Mouse (Mus musculus): ENCODE data around the gene Scoc. TPM values are rescaled to one million over a fixed set of nuclear protein-coding genes. Genes with fewer than 3 reads are reported as not detected.
A peak's percentile ranks its signal among the peaks of the same experiment; 100 is the strongest.
"Not testable (repeated sequence)": the region's sequence is repeated elsewhere in the genome, so short reads cannot be mapped to it uniquely, and the experiment has no call there.

The Scoc gene
- total and polyA plus RNA-seq, 3 experiments = 14.0 to 52.3 (median 52.3) TPM

DNA sequence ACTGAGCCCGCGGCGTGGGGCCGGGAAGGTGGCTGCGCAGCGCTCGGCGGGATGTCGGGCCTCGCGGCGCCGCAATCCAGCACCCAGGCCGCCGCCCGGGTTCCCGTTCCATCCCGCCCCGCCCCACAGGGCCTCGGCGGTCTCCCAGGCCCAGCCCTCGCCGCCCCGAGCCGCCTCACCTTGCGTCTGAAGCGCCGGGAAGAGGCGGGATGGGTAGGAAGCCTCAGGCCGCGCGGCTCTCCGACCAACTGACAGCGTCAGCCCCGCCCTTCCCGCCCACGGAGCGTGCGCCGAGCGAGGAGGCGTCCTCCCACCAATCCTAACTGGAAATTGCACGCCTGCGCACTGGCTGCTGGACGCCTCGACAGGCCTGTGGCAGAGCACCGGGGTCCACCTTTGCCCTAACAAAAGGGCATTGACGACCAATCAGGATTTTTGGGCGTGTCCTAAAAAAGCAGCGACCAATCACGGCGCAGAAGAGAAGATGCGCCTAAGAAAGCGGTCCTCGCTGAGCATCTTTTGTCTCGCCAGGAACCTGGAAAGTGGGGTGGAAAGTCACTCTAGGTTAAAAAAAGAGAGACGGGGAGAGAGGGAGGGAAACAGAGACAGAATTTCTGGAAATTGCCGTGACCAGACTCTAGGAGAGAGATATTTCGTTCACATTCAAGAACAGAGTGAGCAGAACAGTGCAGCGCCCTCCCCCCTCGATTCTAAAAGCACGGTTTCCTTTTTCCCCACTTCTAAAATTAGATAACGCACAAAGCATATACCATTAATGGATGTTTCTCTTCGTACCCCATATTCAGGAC lies 15.7 kb downstream of the Scoc start:
- no peaks in the 10 kb centered on the region; the same call in 1 of the 2 replicates for H3K36me3 ChIP-seq (ENCODE audit: control insufficient read depth, insufficient read depth, low read length)
- no peaks in the 10 kb centered on the region for H3K27me3 ChIP-seq (ENCODE audit: control insufficient read depth, insufficient read depth, low read length)
- WGBS = under 1% methylated on average over 64 of the region's 64 CpGs
- H3K4me3 ChIP-seq = peak overlapping the region; percentile 84
- DNase-seq = peak; percentile 96 to 98
- H3K79me2 ChIP-seq (replicated peaks; ENCODE audit: control insufficient read depth, insufficient read depth, low read length) = no peaks in the 10 kb centered on the region; the same call in 1 of the 2 replicates
- peak overlapping the region; percentile 75 for H3K27ac ChIP-seq
- TF ChIP-seq CTCF (IDR thresholded peaks at IDR 0.05) (no peak), POLR2A (IDR thresholded peaks at IDR 0.05; ENCODE audit: insufficient read depth, low read depth, low read length) (peak; percentile 68)
- H3K4me1 ChIP-seq (ENCODE audit: control insufficient read depth, insufficient read depth, low read length) = no peaks in the 10 kb centered on the region
- intact Hi-C loops (cut with DNase I) = loop anchor here (2.0 to 10.0 kb wide), 2 partner anchors 110 to 162 kb away; partner anchors contain the start of genes Dnajb1, Elmod2 and Tecr
- H3K9ac ChIP-seq (ENCODE audit: low read depth, low read length) = peak overlapping the region; percentile 87

- H3K27me3 ChIP-seq (ENCODE audit: control insufficient read depth, insufficient read depth, low read length) = no peaks in the 10 kb centered on the region
- 1% methylated on average over 29 of the region's 29 CpGs for WGBS
- H3K4me1 ChIP-seq (ENCODE audit: control insufficient read depth, insufficient read depth, low read length) = no peaks in the 10 kb centered on the region
- H3K9ac ChIP-seq (ENCODE audit: low read depth, low read length) = peak overlapping the region; percentile 87
- peak overlapping the region; percentile 84 for H3K4me3 ChIP-seq
- no peak for DNase-seq
- no peaks in the 10 kb centered on the region; the same call in 1 of the 2 replicates for H3K36me3 ChIP-seq (ENCODE audit: control insufficient read depth, insufficient read depth, low read length)
- TF ChIP-seq EP300 (IDR thresholded peaks at IDR 0.05; ENCODE audit: insufficient read depth, low read depth, low read length) (no peak), CTCF (IDR thresholded peaks at IDR 0.05) (no peak), POLR2A (IDR thresholded peaks at IDR 0.05; ENCODE audit: insufficient read depth, low read depth, low read length) (no peak)
- peak overlapping the region; percentile 75 for H3K27ac ChIP-seq
- intact Hi-C loops (cut with DNase I) = loop anchor here (2.0 to 10.0 kb wide), 2 partner anchors 109 to 163 kb away; partner anchors contain the start of genes Dnajb1, Elmod2 and Tecr
- no peaks in the 10 kb centered on the region; the same call in 1 of the 2 replicates for H3K79me2 ChIP-seq (replicated peaks; ENCODE audit: control insufficient read depth, insufficient read depth, low read length)
Observed at GRCm38 (mm10) chr8:83441656-83442242, 16.4 kb downstream of the Scoc start.

DNA sequence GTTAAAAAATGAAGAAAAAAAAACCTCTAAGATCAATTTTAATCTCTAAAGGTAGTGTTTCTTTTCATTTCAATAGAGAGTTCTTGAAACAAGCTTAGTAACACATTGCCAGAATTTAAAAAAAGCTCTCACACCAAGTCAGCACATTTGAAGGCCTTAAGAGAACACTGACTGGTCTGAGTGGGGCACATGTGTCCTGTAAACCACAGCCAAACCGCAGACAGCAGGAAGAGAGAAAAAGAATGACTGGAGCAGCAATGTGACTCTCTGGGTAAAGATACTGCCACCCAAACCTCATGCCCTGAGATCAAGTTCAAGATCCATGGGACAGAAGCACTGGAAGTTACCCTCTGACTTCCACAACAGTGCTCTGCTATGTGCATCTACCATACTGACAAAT lies 21.1 kb downstream of the Scoc start:
- no peaks in the 10 kb centered on the region for H3K4me1 ChIP-seq (ENCODE audit: control insufficient read depth, insufficient read depth, low read length)
- intact Hi-C loops (cut with DNase I) = no loop called here
- DNase-seq = no peak
- no peak overlapping the region for H3K9ac ChIP-seq (ENCODE audit: low read depth, low read length)
- no peak overlapping the region for H3K27ac ChIP-seq
- 76% methylated on average over 1 of the region's 1 CpGs for whole genome bisulfite sequencing
- no peaks in the 10 kb centered on the region for H3K27me3 ChIP-seq (ENCODE audit: control insufficient read depth, insufficient read depth, low read length)
- no peaks in the 10 kb centered on the region; the same call in 1 of the 2 replicates for H3K36me3 ChIP-seq (ENCODE audit: control insufficient read depth, insufficient read depth, low read length)
- no peak overlapping the region for H3K4me3 ChIP-seq
- H3K79me2 ChIP-seq (replicated peaks; ENCODE audit: control insufficient read depth, insufficient read depth, low read length) = no peaks in the 10 kb centered on the region; the same call in 1 of the 2 replicates
- no peak for TF ChIP-seq POLR2A (IDR thresholded peaks at IDR 0.05; ENCODE audit: insufficient read depth, low read depth, low read length)
- no peak for TF ChIP-seq CTCF (IDR thresholded peaks at IDR 0.05)
- no peak for TF ChIP-seq EP300 (IDR thresholded peaks at IDR 0.05; ENCODE audit: insufficient read depth, low read depth, low read length)

- no peaks in the 10 kb centered on the region for H3K79me2 ChIP-seq (replicated peaks; ENCODE audit: control insufficient read depth, insufficient read depth, low read length)
- 39% methylated on average over 4 of the region's 4 CpGs for WGBS
- no peak overlapping the region for H3K9ac ChIP-seq (ENCODE audit: low read depth, low read length)
- H3K4me3 ChIP-seq = no peak overlapping the region
- H3K4me1 ChIP-seq (ENCODE audit: control insufficient read depth, insufficient read depth, low read length) = no peaks in the 10 kb centered on the region
- no peaks in the 10 kb centered on the region for H3K36me3 ChIP-seq (ENCODE audit: control insufficient read depth, insufficient read depth, low read length)
- DNase-seq = no peak
- H3K27ac ChIP-seq = no peak overlapping the region
- H3K27me3 ChIP-seq (ENCODE audit: control insufficient read depth, insufficient read depth, low read length) = no peaks in the 10 kb centered on the region
- no peak for TF ChIP-seq POLR2A (IDR thresholded peaks at IDR 0.05; ENCODE audit: insufficient read depth, low read depth, low read length)
- TF ChIP-seq EP300 (IDR thresholded peaks at IDR 0.05; ENCODE audit: insufficient read depth, low read depth, low read length) = no peak
- no peak for TF ChIP-seq CTCF (IDR thresholded peaks at IDR 0.05)
- intact Hi-C loops (cut with DNase I) = no loop called here
Observed at GRCm38 (mm10) chr8:83429071-83429524, 29.1 kb downstream of the Scoc start.

- not testable (repeated sequence) for DNase-seq
- WGBS = 83% methylated on average over 3 of the region's 3 CpGs
Observed at GRCm38 (mm10) chr8:83428621-83429020, 29.6 kb downstream of the Scoc start.

DNA sequence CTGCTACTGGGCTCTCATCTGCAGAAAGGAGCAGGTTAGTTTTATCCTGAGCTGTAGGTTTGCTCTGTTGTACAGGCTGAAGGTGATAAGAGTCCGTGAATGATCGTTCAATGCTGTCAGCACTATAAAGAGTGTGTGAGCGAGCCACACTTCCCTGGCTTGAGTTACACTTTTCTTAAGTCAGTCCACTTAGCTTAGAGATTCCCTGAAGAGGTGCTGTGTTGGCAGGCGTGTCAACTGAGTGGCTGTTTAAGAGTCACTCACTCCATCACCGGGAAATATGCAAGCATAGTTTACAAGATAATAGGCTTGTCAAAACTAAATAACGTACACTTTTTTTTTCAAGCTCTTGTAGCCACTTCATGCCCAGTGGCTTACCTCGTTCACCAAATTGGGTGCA lies 31.2 kb downstream of the Scoc start:
- 44% methylated on average over 7 of the region's 7 CpGs for WGBS
- TF ChIP-seq CTCF (IDR thresholded peaks at IDR 0.05) (no peak), EP300 (IDR thresholded peaks at IDR 0.05; ENCODE audit: insufficient read depth, low read depth, low read length) (no peak), POLR2A (IDR thresholded peaks at IDR 0.05; ENCODE audit: insufficient read depth, low read depth, low read length) (no peak)
- no peaks in the 10 kb centered on the region for H3K79me2 ChIP-seq (replicated peaks; ENCODE audit: control insufficient read depth, insufficient read depth, low read length)
- no peak overlapping the region for H3K27ac ChIP-seq
- no peak overlapping the region for H3K4me3 ChIP-seq
- H3K4me1 ChIP-seq (ENCODE audit: control insufficient read depth, insufficient read depth, low read length) = no peaks in the 10 kb centered on the region
- no peaks in the 10 kb centered on the region; the same call in 1 of the 2 replicates for H3K27me3 ChIP-seq (ENCODE audit: control insufficient read depth, insufficient read depth, low read length)
- no peak for DNase-seq
- no peaks in the 10 kb centered on the region for H3K36me3 ChIP-seq (ENCODE audit: control insufficient read depth, insufficient read depth, low read length)
- H3K9ac ChIP-seq (ENCODE audit: low read depth, low read length) = no peak overlapping the region
- intact Hi-C loops (cut with DNase I) = no loop called here

More at GRCm38 (mm10) chr8:83428621-83429020, 29.6 kb downstream of the Scoc start:
- H3K79me2 ChIP-seq (replicated peaks; ENCODE audit: control insufficient read depth, insufficient read depth, low read length); H3K4me3 ChIP-seq; intact Hi-C loops (cut with DNase I); H3K27ac ChIP-seq; H3K9ac ChIP-seq (ENCODE audit: low read depth, low read length); H3K36me3 ChIP-seq (ENCODE audit: control insufficient read depth, insufficient read depth, low read length); H3K27me3 ChIP-seq (ENCODE audit: control insufficient read depth, insufficient read depth, low read length); H3K4me1 ChIP-seq (ENCODE audit: control insufficient read depth, insufficient read depth, low read length): not testable (repeated sequence)
